Mouse (Mus musculus) thymus, postnatal 10 days (tissue): ENCODE measurements around the gene Slc17a4.
A peak's percentile ranks its signal among the peaks of the same experiment; 100 is the strongest.

Source experiments
- DNase-seq, 2 experiments: peaks; one replicate each; pipeline ENCODE4 v3.0.0; 2021; ENCODE audit warnings: low spot score in 2 of 2

Gene Slc17a4

GRCm38 (mm10) chr13:23914376-23915167 lies at the start of gene Slc17a4:
Gene Slc17a4, minus strand, starts transcription at chr13:23915009.
- no peak for DNase-seq

GRCm38 (mm10) chr13:23959776-23960175 lies 45.0 kb upstream of the Slc17a4 start:
- DNase-seq, result no peak

GRCm38 (mm10) chr13:23950928-23951327 lies 36.1 kb upstream of the Slc17a4 start:
- DNase-seq, result peak in 1 of 2 experiments; percentile 23

DNA sequence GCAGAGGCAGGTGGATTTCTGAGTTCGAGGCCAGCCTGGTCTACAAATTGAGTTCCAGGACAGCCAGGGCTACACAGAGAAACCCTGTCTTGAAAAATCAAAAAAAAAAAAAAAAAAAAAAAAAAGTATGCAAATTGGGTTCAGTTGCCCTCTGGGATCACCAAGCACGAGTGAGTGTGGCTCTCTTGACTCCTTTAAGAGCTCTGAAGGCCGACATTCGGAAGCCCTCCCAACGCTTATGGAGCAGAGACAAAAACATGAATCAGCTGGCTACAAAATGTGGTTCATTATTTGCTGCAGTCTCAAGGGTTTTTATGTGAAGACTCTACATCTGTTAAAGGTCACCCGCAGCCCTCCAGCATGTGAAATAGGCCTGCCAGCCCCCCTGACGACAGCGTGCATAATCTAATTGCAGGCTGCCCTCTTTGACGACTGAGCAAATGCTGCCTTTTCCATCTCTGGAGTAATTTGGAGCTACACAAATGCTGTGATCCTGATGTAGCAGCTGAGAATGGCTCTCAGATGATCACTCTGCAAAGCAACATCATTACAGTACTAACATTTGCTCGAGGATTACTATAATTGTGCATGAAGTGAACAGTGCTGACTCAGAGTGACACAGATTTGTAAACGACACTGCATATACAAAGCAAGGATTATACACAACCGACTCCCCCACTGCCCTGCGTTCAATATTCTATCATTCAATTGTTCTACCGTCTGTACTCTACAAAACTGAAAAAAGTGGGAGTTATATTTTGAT lies 34.9 kb upstream of the Slc17a4 start:
- DNase-seq, result no peak

GRCm38 (mm10) chr13:23946254-23946653 lies 31.4 kb upstream of the Slc17a4 start:
- DNase-seq, result no peak

DNA sequence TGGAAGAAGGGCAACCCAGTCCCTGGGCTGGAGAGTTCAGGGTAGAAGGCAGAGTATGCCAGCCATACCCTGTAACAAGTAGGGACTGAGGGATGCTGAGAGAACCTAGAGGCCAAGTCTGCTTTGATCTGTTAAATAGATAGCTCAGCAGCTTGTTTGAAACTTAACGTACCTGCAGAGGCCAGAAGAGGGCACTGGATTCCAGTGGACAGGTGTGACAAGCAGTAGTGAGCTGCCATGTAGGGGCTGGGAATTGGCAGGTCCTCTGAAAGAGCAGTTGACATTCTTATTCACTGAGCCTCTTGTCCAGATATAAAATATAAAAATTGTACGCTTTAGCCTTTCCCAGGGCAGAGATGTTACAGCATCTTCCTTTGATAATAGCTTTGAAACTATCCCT lies 28.1 kb upstream of the Slc17a4 start:
- no peak for DNase-seq

DNA sequence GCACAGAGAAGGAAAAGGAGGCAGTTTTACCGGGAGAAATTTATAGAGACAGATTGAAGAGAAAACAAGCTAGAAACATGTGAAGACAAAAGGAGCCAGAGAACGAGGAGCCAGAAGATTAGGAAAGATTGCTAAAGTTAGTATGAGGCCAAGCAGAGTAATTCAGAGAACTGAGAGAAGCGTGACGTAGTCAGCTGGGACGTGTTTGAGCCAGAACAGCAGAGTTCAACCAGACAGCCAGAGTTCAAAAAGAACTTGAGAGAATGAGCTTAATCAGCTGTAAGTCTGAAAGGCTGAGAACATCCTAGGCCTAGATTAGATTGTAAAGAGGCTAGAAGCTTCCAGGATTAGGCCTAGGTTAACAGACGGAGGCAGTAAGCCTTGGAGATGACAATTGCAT lies 25.5 kb upstream of the Slc17a4 start:
- no peak for DNase-seq

- no peak for DNase-seq
Measured at GRCm38 (mm10) chr13:23938699-23939098, 23.9 kb upstream of the Slc17a4 start.

GRCm38 (mm10) chr13:23934211-23934520 lies 19.4 kb upstream of the Slc17a4 start, which contains the start of gene Hist1h2aa:
Gene Hist1h2aa, plus strand, starts transcription at chr13:23934462.
- no peak for DNase-seq

DNA sequence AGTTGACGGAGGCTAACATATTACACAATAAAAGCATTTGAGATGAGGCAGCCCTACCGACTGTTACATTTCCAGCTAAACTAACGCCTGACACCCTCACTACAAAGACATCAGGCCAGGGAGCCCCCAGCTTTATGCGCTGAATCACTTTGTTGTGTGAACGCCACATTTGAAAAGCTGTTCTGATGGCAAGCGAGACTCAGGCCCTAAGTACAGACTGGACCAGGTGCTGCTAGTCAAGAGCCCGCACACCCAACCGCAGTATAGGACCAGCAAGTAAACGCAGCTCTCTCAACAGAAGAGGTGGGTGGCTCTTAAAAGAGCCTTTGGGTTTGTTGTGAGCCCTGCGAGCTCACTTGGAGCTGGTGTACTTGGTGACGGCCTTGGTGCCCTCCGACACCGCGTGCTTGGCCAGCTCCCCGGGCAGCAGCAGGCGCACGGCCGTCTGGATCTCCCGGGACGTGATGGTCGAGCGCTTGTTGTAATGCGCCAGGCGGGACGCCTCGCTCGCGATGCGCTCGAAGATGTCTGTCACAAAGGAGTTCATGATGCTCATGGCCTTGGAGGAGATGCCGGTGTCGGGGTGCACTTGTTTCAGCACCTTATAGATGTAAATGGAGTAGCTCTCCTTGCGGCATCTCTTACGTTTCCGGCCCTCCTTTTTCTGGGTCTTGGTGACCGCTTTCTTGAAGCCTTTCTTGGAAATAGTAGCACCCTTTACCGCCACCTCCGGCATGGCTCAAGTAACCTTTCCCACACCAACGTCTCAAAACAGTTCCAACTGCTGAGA lies 18.8 kb upstream of the Slc17a4 start, which contains the start of gene Hist1h2ba:
Hist1h2ba (minus strand) TSS at position 736 of the 790 bp plus-strand sequence.
- no peak for DNase-seq

- DNase-seq, result no peak
Measured at GRCm38 (mm10) chr13:23930904-23931303, 16.1 kb upstream of the Slc17a4 start.

- no peak for DNase-seq
Measured at GRCm38 (mm10) chr13:23930461-23930860, 15.7 kb upstream of the Slc17a4 start.

- no peak for DNase-seq
Measured at GRCm38 (mm10) chr13:23928637-23929036, 13.8 kb upstream of the Slc17a4 start.

DNA sequence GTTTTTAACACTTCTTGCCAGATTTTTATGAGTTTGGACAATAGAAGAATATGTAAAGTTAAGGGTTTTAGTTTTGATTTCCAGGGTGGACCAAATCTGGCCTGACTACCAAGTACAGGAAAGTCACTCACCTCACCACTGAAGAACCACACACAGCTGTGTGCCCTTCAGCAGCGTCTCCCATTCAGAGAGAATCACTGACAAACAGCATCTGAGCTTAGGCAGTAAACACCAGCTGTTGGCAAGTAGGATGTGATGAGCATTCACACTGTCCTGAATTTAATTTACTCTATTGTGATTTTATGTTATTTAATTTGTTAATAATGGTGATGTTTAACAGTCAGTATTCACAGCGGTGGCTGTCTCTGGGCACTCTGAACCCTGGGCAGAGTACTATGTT lies 11.0 kb upstream of the Slc17a4 start:
- DNase-seq, result no peak

- DNase-seq, result no peak
Measured at GRCm38 (mm10) chr13:23917674-23918073, 2.9 kb upstream of the Slc17a4 start.

DNA sequence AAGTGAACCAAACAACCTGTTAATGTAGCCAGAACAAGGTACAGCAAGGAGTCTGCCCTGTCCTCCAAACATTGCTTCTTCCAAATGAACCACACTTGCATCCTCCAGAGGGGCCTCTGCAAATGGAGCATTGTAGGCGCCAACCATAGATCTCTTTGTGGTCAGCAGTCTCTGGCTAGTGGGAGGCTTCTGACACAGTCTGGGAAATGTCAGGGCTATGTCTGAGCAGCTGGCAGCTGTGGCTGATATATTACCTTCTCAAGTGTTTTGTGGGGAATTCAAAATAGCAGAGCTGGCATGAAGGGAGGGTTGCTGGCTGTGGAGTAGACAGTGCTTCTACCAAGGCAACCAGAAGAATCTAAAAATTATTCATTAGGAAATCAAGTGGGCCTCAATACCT lies 1.3 kb upstream of the Slc17a4 start:
- DNase-seq, result no peak

- no peak for DNase-seq
Measured at GRCm38 (mm10) chr13:23913791-23914306, 960 bp downstream of the Slc17a4 start.

- DNase-seq, result no peak
Measured at GRCm38 (mm10) chr13:23911335-23911734, 3.5 kb downstream of the Slc17a4 start.

- DNase-seq, result peak in 1 of 2 experiments; percentile 7
Measured at GRCm38 (mm10) chr13:23910121-23910520, 4.7 kb downstream of the Slc17a4 start.

GRCm38 (mm10) chr13:23906906-23907305 lies 7.9 kb downstream of the Slc17a4 start:
- no peak for DNase-seq

GRCm38 (mm10) chr13:23898242-23898641 lies 16.6 kb downstream of the Slc17a4 start:
- peak; percentile 9 to 18 for DNase-seq

GRCm38 (mm10) chr13:23893269-23893593 lies 21.6 kb downstream of the Slc17a4 start:
- no peak for DNase-seq
